Mouse (Mus musculus): ENCODE measurements around the gene Raf1. TPM values are rescaled to one million over a fixed set of nuclear protein-coding genes. Genes with fewer than 3 reads are reported as not detected.

Raf1 gene
- polyA plus RNA-seq, 1 experiment from 2014 or later, result 123 TPM

- 87% methylated on average over 7 of the region's 7 CpGs for WGBS
- H3K4me3 ChIP-seq, result no peak overlapping the region
- H3K27ac ChIP-seq (replicated peaks), result no peak overlapping the region
- H3K36me3 ChIP-seq (replicated peaks), result peaks cover 95% of the 10 kb centered on the region
- H3K9me3 ChIP-seq, result no peaks in the 10 kb centered on the region
- no peaks in the 10 kb centered on the region for H3K27me3 ChIP-seq (replicated peaks; ENCODE audit: low read depth, poor library complexity, severe bottlenecking)
- DNase-seq (ENCODE audit: low spot score), result no peak
- H3K4me1 ChIP-seq, result no peaks in the 10 kb centered on the region
Measured at GRCm38 (mm10) chr6:115574171-115574570, 102.3 kb downstream of the Raf1 start.

Other genes starting within 250 kb of the Raf1 start
- gene Tsen2, start 132.0 kb downstream of the Raf1 start, polyA plus RNA-seq (2016; fragmentation: Nextera tagmentation; extraction: Ambion mirVana), result 32.1 and 33.0 TPM in 2 replicates
- gene Mkrn2os, start 84.1 kb downstream of the Raf1 start, polyA plus RNA-seq (2016; fragmentation: Nextera tagmentation; extraction: Ambion mirVana), result 0.21 and 0.29 TPM in 2 replicates
- 27.5 and 30.7 TPM in 2 replicates for gene Mkrn2, start 74.7 kb downstream of the Raf1 start, polyA plus RNA-seq (2016; fragmentation: Nextera tagmentation; extraction: Ambion mirVana)
- gene Tmem40, start 85.8 kb upstream of the Raf1 start, polyA plus RNA-seq (2016; fragmentation: Nextera tagmentation; extraction: Ambion mirVana), result 1.1 and 1.6 TPM in 2 replicates
- 68.9 and 71.8 TPM in 2 replicates for gene Cand2, start 97.9 kb upstream of the Raf1 start, polyA plus RNA-seq (2016; fragmentation: Nextera tagmentation; extraction: Ambion mirVana)
- 1,826 and 1,867 TPM in 2 replicates for gene Rpl32, start 132.1 kb upstream of the Raf1 start, polyA plus RNA-seq (2016; fragmentation: Nextera tagmentation; extraction: Ambion mirVana)
- gene Efcab12, start 161.8 kb upstream of the Raf1 start, polyA plus RNA-seq (2016; fragmentation: Nextera tagmentation; extraction: Ambion mirVana), result 1.1 and 1.2 TPM in 2 replicates
- 33.2 and 34.2 TPM in 2 replicates for gene Mbd4, start 176.7 kb upstream of the Raf1 start, polyA plus RNA-seq (2016; fragmentation: Nextera tagmentation; extraction: Ambion mirVana)
- 30.7 and 31.4 TPM in 2 replicates for gene Ift122, start 176.8 kb upstream of the Raf1 start, polyA plus RNA-seq (2016; fragmentation: Nextera tagmentation; extraction: Ambion mirVana)